Mouse (Mus musculus) heart, postnatal 36 days (tissue): ENCODE results near the gene H2-M5. TPM values are rescaled to one million over a fixed set of nuclear protein-coding genes. Genes with fewer than 3 reads are reported as not detected.
A peak's percentile ranks its signal among the peaks of the same experiment; 100 is the strongest.
"Not testable (repeated sequence)": the region's sequence is repeated elsewhere in the genome, so short reads cannot be mapped to it uniquely, and the experiment has no call there.

ENCODE experiments used
- DNase-seq, 2 experiments: peaks; one replicate each; pipeline ENCODE4 v3.0.0; 2021 to 2022
- intact Hi-C: fragments of 180-260 bp; cut with DNase I; formaldehyde crosslinking; loops from one replicate; pipeline ENCODE4 v1.15.1; 2025
- total RNA-seq, 2 experiments: library from RNA; stranded (reverse); gene quantifications; 2 replicates each; pipeline ENCODE4 v1.2.3; 2021

Gene H2-M5
- total RNA-seq, 2 experiments from 2014 or later, result not detected

DNA sequence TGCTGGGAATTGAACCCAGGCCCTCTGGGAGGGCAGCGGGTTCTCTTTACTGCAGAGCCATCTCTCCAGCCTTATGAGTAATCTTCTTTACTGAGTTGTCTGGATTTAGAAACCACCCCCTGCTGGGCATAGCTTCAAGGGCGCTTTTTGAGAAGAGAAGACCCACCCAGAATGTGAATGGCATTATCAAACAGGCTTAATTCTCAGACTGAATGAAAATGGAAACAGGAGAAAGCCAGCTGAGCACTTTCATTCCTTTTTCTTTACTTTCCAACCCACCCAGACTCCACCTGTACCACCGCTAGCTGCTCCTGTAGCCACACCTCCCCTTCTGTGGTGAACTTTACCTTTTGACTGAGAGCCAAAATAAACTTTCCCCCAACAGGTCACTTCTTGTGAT is 6.1 kb upstream of the H2-M5 start:
- intact Hi-C loops, result loop anchor here (5.0 kb wide), 1 partner anchor 103 kb away; the partner anchor contains the start of gene Trim40
- DNase-seq, result no peak

GRCm38 (mm10) chr17:36994528-36994927 is 5.2 kb upstream of the H2-M5 start:
- intact Hi-C loops, result no loop called here
- no peak for DNase-seq

- DNase-seq, result no peak
- intact Hi-C loops, result no loop called here
These were observed 4.5 kb upstream of the H2-M5 start for GRCm38 (mm10) chr17:36993770-36994325.

DNA sequence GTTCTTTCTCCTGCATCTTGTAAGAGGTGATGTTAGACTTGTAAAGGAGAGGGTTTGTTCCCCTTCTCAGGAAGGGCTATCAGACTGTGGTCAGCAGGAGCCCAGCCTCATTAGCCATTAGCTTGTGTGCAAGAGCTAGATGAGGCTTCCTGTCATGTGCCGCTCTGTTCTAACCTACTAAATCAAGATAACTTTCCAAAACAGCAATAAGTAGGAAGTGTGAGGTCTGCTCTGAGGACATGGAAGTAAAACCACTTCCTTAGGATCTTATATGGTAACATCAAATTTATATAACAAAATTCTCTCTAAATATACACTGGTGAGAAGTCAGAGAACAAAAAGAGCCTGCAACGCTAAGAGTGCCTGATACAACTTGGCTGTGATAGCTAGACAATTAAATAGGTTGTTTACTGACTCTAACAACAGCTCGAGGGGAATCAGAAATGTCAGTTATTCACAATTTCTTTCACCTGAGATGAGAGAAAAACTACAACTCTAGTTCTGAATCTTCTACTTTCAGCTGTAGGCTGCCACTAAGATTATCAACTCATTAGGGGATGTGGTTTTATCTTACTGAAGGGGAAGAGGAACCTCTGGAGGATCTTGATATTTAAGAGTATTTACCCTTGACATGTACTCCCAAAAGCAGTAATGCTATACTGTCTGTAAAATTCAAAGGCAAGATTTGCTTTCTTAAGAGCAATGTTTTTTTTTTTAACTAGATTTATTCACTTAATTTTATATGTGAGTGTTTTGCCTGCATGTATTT is 3.2 kb upstream of the H2-M5 start:
- DNase-seq, result no peak
- intact Hi-C loops, result no loop called here

DNA sequence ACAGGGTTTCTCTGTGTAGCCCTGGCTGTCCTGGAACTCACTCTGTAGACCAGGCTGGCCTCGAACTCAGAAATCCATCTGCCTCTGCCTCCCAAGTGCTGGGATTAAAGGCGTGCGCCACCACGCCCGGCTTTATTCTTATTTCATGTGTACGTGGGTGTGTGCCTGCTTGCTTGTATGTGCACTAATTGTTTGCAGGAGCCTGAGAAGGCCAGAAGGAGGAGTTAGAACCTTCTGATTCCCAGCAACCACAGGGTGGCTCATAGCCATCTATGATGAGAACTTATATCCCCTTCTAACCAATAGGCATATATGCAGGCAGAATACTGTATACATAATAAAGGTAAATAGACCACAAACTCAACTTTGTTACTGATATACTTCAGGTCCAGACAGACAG is 1.3 kb upstream of the H2-M5 start:
- intact Hi-C loops, result not testable (repeated sequence)

GRCm38 (mm10) chr17:36988475-36988874 is 862 bp downstream of the H2-M5 start:
- intact Hi-C loops, result no loop called here
- no peak for DNase-seq

More for the DNA sequence above, 1.3 kb upstream of the H2-M5 start:
- not testable (repeated sequence) for DNase-seq

GRCm38 (mm10) chr17:36982253-36983155 is 6.8 kb downstream of the H2-M5 start:
- intact Hi-C loops, result no loop called here
- DNase-seq, result no peak

- intact Hi-C loops, result no loop called here
- no peak for DNase-seq
These were observed 7.5 kb downstream of the H2-M5 start for GRCm38 (mm10) chr17:36981845-36982244.

GRCm38 (mm10) chr17:36981221-36981813 is 8.0 kb downstream of the H2-M5 start, which contains the start of gene 2410137M14Rik:
TSS of gene 2410137M14Rik (minus strand) at chr17:36981237.
- intact Hi-C loops, result no loop called here
- peak; percentile 9 to 22 for DNase-seq

- no peak for DNase-seq
- intact Hi-C loops, result no loop called here
These were observed 16.0 kb downstream of the H2-M5 start for GRCm38 (mm10) chr17:36973271-36973787.

DNA sequence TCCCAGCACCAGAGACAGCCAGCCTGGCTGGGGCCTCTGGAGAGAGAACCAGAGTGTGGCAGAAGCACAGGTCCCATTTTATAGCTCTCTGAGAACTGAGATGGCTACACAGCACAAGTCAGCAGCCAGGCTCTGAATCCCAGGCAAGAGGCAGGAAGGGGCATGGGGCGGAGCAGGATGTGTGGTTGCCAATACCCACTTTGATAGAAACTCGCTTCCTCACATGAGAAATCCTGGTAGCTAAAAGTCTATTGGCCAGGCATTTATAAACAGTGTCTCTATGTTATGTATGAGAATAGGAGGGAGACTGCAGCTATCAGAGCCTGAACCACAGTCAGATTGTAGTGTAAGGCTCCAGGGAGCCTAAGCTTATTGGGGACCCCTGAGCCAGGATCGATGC is 16.5 kb downstream of the H2-M5 start:
- intact Hi-C loops, result no loop called here
- no peak for DNase-seq

DNA sequence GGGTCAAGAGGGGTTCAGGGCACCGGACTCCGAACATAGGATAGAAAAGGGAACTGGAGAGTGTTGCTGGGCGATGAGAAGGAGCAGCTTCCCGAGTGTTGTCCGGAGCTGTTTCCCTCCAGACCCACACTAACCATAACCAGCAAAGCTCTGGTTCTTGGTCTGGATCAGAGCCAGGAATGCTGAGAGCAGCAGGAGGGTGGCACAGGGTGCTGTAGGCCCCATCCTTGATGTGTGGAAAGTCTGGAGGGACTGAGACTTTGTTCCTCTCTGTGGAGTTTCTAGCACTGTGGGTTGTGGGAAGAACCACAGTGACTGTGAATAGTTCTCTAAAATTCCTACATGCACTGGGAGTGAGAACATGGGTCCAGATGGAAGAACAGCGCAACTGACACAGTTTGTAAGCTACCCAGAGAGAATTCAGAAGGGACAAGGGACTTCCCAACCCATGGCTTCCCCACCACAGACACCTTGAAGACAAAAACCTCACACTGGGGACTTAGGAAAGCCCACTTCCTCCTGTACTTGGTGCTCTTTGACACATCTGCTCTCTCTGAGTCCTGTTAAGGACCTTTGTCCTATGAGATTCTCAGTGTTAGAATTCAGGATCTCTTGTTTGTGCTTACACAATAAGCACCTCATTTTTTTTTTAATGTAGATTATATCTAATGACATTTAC is 18.0 kb downstream of the H2-M5 start:
- intact Hi-C loops, result no loop called here
- DNase-seq, result no peak

- intact Hi-C loops, result no loop called here
- no peak for DNase-seq
These were observed 18.9 kb downstream of the H2-M5 start for GRCm38 (mm10) chr17:36970316-36970890.

GRCm38 (mm10) chr17:36966875-36967274 is 22.5 kb downstream of the H2-M5 start:
- DNase-seq, result no peak
- intact Hi-C loops, result no loop called here

- intact Hi-C loops, result no loop called here
- no peak for DNase-seq
These were observed 28.2 kb downstream of the H2-M5 start for GRCm38 (mm10) chr17:36961125-36961524.

DNA sequence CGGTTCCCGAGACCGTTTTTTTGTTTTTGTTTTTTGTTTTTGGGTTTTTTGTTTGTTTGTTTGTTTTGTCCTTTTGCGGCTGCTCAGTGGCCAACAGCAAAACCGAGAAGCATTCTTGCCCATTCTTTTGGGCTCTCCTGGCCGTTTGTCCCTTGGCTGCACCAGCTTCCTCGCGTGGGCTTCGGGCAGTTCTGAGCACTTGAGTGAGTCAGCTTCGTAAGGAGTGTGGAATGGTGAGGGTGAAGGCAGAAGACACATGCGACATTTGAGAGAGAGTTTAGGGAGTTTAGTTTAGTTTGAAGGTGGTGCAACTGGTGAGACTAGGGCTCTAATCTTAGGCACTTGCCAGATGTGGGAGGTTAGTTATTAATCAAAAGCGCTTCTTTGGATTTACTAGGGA is 30.5 kb downstream of the H2-M5 start:
- intact Hi-C loops, result loop anchor here (2.0 to 5.0 kb wide), 3 partner anchors 44 to 122 kb away; partner anchors contain the start of genes Gabbr1 and Trim26
- DNase-seq, result no peak

DNA sequence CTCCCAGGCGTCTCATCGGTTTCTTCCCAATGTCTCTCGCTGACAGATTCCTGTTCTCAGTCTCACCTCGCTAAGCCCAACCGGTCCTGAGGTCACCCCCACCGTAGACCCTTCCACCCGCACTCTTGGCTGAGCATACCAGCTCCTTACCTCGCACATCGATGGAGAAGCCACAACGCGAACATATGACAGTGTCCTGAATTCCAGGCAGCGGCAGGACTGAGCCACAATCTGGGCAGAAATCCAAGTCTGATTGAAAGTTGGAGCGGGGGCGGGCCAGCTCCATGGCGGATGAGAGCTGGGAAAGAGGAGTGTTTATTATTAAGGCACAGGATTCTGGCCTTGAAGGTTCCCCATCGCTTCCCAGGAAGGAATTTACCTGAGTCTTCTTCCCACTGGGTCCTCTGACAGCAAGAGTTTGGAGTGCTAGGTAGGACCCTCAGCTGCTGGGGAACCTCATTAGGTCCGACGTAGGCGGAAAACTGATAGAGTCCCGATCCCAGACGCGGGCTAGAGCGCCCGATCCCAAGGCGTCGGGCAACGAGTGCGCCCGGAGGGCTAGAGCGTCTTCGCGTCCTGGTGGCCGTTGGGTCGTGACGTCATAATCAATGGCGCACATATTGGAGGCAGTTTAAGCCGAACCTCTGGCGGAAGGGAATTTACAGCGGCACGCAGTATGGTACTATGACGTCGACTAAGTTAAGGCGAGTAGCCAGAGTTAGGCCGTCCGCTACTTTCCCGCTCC is 31.2 kb downstream of the H2-M5 start, which contains the start of the genes Znrd1 and Znrd1as:
Znrd1 (minus strand) TSS at position 561 of the 745 bp plus-strand sequence.
Znrd1as (plus strand) TSS at position 594 of the 745 bp plus-strand sequence.
- intact Hi-C loops, result loop anchor here (2.0 to 5.0 kb wide), 3 partner anchors 43 to 121 kb away; partner anchors contain the start of genes Gabbr1 and Trim26
- peak; percentile 90 to 95 for DNase-seq

DNA sequence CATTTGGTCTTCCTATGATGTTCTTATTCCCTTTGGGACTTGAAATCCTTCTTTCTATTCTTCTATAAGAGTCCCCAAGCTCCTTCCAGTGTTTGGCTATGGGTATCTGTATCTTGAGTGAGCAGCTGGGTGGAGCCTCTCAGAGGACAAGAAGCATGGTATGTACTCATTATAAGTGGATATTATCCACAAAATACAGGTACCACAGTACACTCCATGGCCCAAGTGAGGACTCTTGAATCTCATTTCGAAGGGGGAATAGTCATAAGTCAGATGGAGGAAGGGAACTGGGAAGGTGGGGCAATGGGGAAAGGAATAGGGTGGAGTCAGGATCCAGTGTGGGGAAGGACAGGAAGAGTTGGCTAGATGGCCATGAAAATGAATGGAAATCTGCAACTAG is 36.3 kb downstream of the H2-M5 start:
- DNase-seq, result no peak
- intact Hi-C loops, result no loop called here

GRCm38 (mm10) chr17:36952631-36953030 is 36.7 kb downstream of the H2-M5 start:
- intact Hi-C loops, result no loop called here
- no peak for DNase-seq
